Mouse (Mus musculus) MEL (cell line): ENCODE measurements around the gene Eaf1. TPM values are rescaled to one million over a fixed set of nuclear protein-coding genes. Genes with fewer than 3 reads are reported as not detected.

Source experiments
- DNase-seq: peaks from one replicate; pipeline ENCODE4 v3.0.0; 2011; ENCODE audit warnings: low read depth, low spot score
- H3K27ac ChIP-seq: 2 replicates; pipeline ENCODE4 v1.5.1; 2012; ENCODE audit warnings: low read depth, mild to moderate bottlenecking, control low read depth, low read length, moderate library complexity; ENCODE audit not compliant: control insufficient read depth
- H3K27me3 ChIP-seq, 2 experiments: fragments of 150-350 bp in 1 of 2; sonication (generic) in 1 of 2; 2 replicates each; pipeline ENCODE4 v1.6.1; 2012; ENCODE audit warnings: low read length in 2 of 2, mild to moderate bottlenecking in 2 of 2, improper control_type of control experiment in 1 of 2, moderate library complexity in 1 of 2; ENCODE audit not compliant: insufficient read depth in 2 of 2, control insufficient read depth in 1 of 2
- H3K36me3 ChIP-seq, 2 experiments: 2 replicates each; pipeline ENCODE4 v1.6.1; 2012 to 2014; ENCODE audit warnings: low read length in 2 of 2, improper control_type of control experiment in 1 of 2, inconsistent platforms in 1 of 2, mild to moderate bottlenecking in 1 of 2; ENCODE audit not compliant: insufficient read depth in 2 of 2, control insufficient read depth in 1 of 2
- H3K4me1 ChIP-seq, 2 experiments: fragments of 150-350 bp in 1 of 2; sonication (generic) in 1 of 2; 2 replicates each; pipeline ENCODE4 v1.6.1; 2012; ENCODE audit warnings: low read length in 2 of 2, improper control_type of control experiment in 1 of 2, mild to moderate bottlenecking in 1 of 2; ENCODE audit not compliant: insufficient read depth in 2 of 2, control insufficient read depth in 1 of 2
- H3K4me3 ChIP-seq, 2 experiments: fragments of 150-350 bp in 1 of 2; sonication (generic) in 1 of 2; 2 replicates each; pipeline ENCODE4 v1.5.1; 2012; ENCODE audit warnings: low read depth in 2 of 2, low read length in 2 of 2, mild to moderate bottlenecking in 2 of 2, moderate library complexity in 2 of 2, control low read depth in 1 of 2, improper control_type of control experiment in 1 of 2; ENCODE audit not compliant: control insufficient read depth in 1 of 2, insufficient read depth in 1 of 2
- H3K79me2 ChIP-seq: 2 replicates; pipeline ENCODE4 v1.6.1; 2012; ENCODE audit warnings: mild to moderate bottlenecking, low read length, moderate library complexity; ENCODE audit not compliant: control insufficient read depth, poor library complexity, insufficient read depth
- H3K9ac ChIP-seq: 2 replicates; pipeline ENCODE4 v1.6.1; 2012; ENCODE audit warnings: low read depth, mild to moderate bottlenecking, control low read depth, low read length, moderate library complexity; ENCODE audit not compliant: control insufficient read depth, poor library complexity, severe bottlenecking
- H3K9me3 ChIP-seq: fragments of 150-350 bp; sonication (generic); replicated peaks from 2 replicates; pipeline ENCODE4 v1.6.1; 2012; ENCODE audit warnings: mild to moderate bottlenecking, low read length, improper control_type of control experiment, moderate library complexity; ENCODE audit not compliant: insufficient read depth
- E2F4 ChIP-seq: IDR thresholded peaks from 2 replicates; pipeline ENCODE4 v1.6.1; 2011; ENCODE audit warnings: low read depth, low read length, improper control_type of control experiment, borderline replicate concordance
- EP300 ChIP-seq, 2 experiments: IDR thresholded peaks; 2 replicates each; pipeline ENCODE4 v1.6.1; 2011; ENCODE audit warnings: improper control_type of control experiment in 2 of 2, low read length in 2 of 2, low read depth in 1 of 2, mild to moderate bottlenecking in 1 of 2
- ETS1 ChIP-seq: IDR thresholded peaks from 2 replicates; pipeline ENCODE4 v1.6.1; 2012; ENCODE audit warnings: low read depth, mild to moderate bottlenecking, inconsistent platforms, low read length, improper control_type of control experiment, moderate library complexity
- GATA1 ChIP-seq: IDR thresholded peaks from 2 replicates; pipeline ENCODE4 v1.6.1; 2011; ENCODE audit warnings: low read depth, low read length, improper control_type of control experiment
- HCFC1 ChIP-seq: IDR thresholded peaks from 2 replicates; pipeline ENCODE4 v1.6.1; 2012; ENCODE audit warnings: low read depth, mild to moderate bottlenecking, inconsistent platforms, low read length, improper control_type of control experiment, moderate library complexity
- JUND ChIP-seq: IDR thresholded peaks from 2 replicates; pipeline ENCODE4 v1.6.1; 2011; ENCODE audit warnings: low read depth, mild to moderate bottlenecking, improper control_type of control experiment, low read length
- KAT2A ChIP-seq: conservative IDR thresholded peaks from 2 replicates; pipeline ENCODE4 v1.6.1; 2012; ENCODE audit warnings: low read depth, low read length, improper control_type of control experiment, inconsistent platforms
- MAFK ChIP-seq: IDR thresholded peaks from 2 replicates; pipeline ENCODE4 v1.6.1; 2011; ENCODE audit warnings: low read depth, mild to moderate bottlenecking, low read length, improper control_type of control experiment, borderline replicate concordance
- MAX ChIP-seq: IDR thresholded peaks from 2 replicates; pipeline ENCODE4 v1.6.1; 2011; ENCODE audit warnings: low read length, improper control_type of control experiment
- MAZ ChIP-seq: IDR thresholded peaks from 2 replicates; pipeline ENCODE4 v1.6.1; 2012; ENCODE audit warnings: low read depth, mild to moderate bottlenecking, inconsistent platforms, low read length, improper control_type of control experiment
- MXI1 ChIP-seq: IDR thresholded peaks from 2 replicates; pipeline ENCODE4 v1.6.1; 2011; ENCODE audit warnings: mild to moderate bottlenecking, low read depth, low read length, improper control_type of control experiment
- POLR2A ChIP-seq, 2 experiments: IDR thresholded peaks; 2 replicates each; pipeline ENCODE4 v1.6.1; 2011 to 2012; ENCODE audit warnings: low read length in 2 of 2, mild to moderate bottlenecking in 2 of 2, control low read depth in 1 of 2, improper control_type of control experiment in 1 of 2, low read depth in 1 of 2, moderate library complexity in 1 of 2; ENCODE audit not compliant: control insufficient read depth in 1 of 2, insufficient read depth in 1 of 2, poor library complexity in 1 of 2
- POLR2AphosphoS5 ChIP-seq: IDR thresholded peaks from 2 replicates; pipeline ENCODE4 v1.6.1; 2012; ENCODE audit warnings: low read depth, borderline replicate concordance, mild to moderate bottlenecking, inconsistent platforms, low read length, moderate library complexity, mixed read lengths
- SIN3A ChIP-seq: IDR thresholded peaks from 2 replicates; pipeline ENCODE4 v1.6.1; 2012; ENCODE audit warnings: low read length, improper control_type of control experiment, inconsistent platforms
- SMC3 ChIP-seq: IDR thresholded peaks from 2 replicates; pipeline ENCODE4 v1.6.1; 2011; ENCODE audit warnings: low read depth, low read length, improper control_type of control experiment
- TBP ChIP-seq: IDR thresholded peaks from 2 replicates; pipeline ENCODE4 v1.8.0; 2011; ENCODE audit warnings: low read depth, low read length, improper control_type of control experiment
- TCF12 ChIP-seq: IDR thresholded peaks from 2 replicates; pipeline ENCODE4 v1.6.1; 2014; ENCODE audit warnings: low read depth, mild to moderate bottlenecking, inconsistent platforms, low read length, improper control_type of control experiment, moderate library complexity
- USF1 ChIP-seq: IDR thresholded peaks from 2 replicates; pipeline ENCODE4 v1.6.1; 2014; ENCODE audit warnings: low read depth, mild to moderate bottlenecking, inconsistent platforms, low read length, improper control_type of control experiment, moderate library complexity
- ZKSCAN1 ChIP-seq: IDR thresholded peaks from 2 replicates; pipeline ENCODE4 v1.6.1; 2012; ENCODE audit warnings: low read depth, mild to moderate bottlenecking, inconsistent platforms, low read length, improper control_type of control experiment, moderate library complexity
- ZMIZ1 ChIP-seq: IDR thresholded peaks from 2 replicates; pipeline ENCODE4 v1.6.1; 2012; ENCODE audit warnings: low read depth, mild to moderate bottlenecking, inconsistent platforms, low read length, improper control_type of control experiment, moderate library complexity
- ZNF384 ChIP-seq: IDR thresholded peaks from 2 replicates; pipeline ENCODE4 v1.6.1; 2012; ENCODE audit warnings: low read depth, mild to moderate bottlenecking, inconsistent platforms, low read length, improper control_type of control experiment
- polyA plus RNA-seq, 2 experiments: library from polyadenylated mRNA; stranded (reverse) in 1 of 2; unstranded in 1 of 2; fragments of >175 nt in 1 of 2; fragments of >200 nt in 1 of 2; gene quantifications; 2 replicates each; pipeline versions ENCODE4 v1.2.1 to v1.2.4; 2012; ENCODE audit warnings: low replicate concordance in 2 of 2, low read depth in 1 of 2; ENCODE audit not compliant: insufficient read length in 2 of 2, insufficient read depth in 1 of 2, missing spikeins in 1 of 2
- total RNA-seq: library from RNA; depleted of rRNA; stranded (reverse); fragments of 300-350 nt; gene quantifications from 2 replicates; pipeline ENCODE4 v1.2.3, GENCODE M21; 2012

Eaf1 gene
- total and polyA plus RNA-seq, 3 experiments = 50.6 to 67.2 TPM; not detected in 1

- TF ChIP-seq ZKSCAN1 (no peak), MXI1 (no peak), MAX (no peak), E2F4 (no peak), USF1 (no peak), SIN3A (no peak), TCF12 (no peak), ZNF384 (no peak), MAZ (no peak), MAFK (no peak), HCFC1 (no peak), KAT2A (no peak), POLR2A (IDR thresholded peaks at IDR 0.05; ENCODE audit: control insufficient read depth in 1 of 2, insufficient read depth in 1 of 2, low read depth in 1 of 2, low read length in 2 of 2, poor library complexity in 1 of 2) (no peak), TBP (no peak), EP300 (IDR thresholded peaks at IDR 0.05; ENCODE audit: low read depth in 1 of 2, low read length in 2 of 2) (no peak), SMC3 (no peak), ZMIZ1 (no peak), POLR2AphosphoS5 (no peak), JUND (no peak), ETS1 (no peak)
- TF ChIP-seq, all 39 proteins: peak for 0
- peaks cover 2 to 46% of the 10 kb centered on the region in 2 experiments; a peak in 3 of 4 replicates for H3K36me3 ChIP-seq
- peaks cover 8% of the 10 kb centered on the region; the same call in 1 of the 2 replicates for H3K79me2 ChIP-seq
- H3K4me1 ChIP-seq = peaks cover 0 to 2% of the 10 kb centered on the region in 2 experiments; a peak in 1 of 4 replicates
- no peaks in the 10 kb centered on the region for H3K27me3 ChIP-seq
- no peak overlapping the region for H3K9ac ChIP-seq
- no peak for DNase-seq
- no peaks in the 10 kb centered on the region for H3K9me3 ChIP-seq
- H3K27ac ChIP-seq = no peak overlapping the region
- H3K4me3 ChIP-seq = no peak overlapping the region
Observed at GRCm38 (mm10) chr14:31503406-31503805, 9.2 kb downstream of the Eaf1 start.

GRCm38 (mm10) chr14:31506456-31506855, 12.3 kb downstream of the Eaf1 start:
- H3K27ac ChIP-seq = no peak overlapping the region
- no peak overlapping the region for H3K9ac ChIP-seq
- TF ChIP-seq E2F4 (no peak), ZMIZ1 (no peak), GATA1 (no peak), MXI1 (no peak), EP300 (IDR thresholded peaks at IDR 0.05; ENCODE audit: low read depth in 1 of 2, low read length in 2 of 2) (no peak), ZNF384 (no peak), ETS1 (no peak)
- H3K36me3 ChIP-seq = peaks cover 0 to 51% of the 10 kb centered on the region in 2 experiments; a peak in 2 of 4 replicates
- H3K9me3 ChIP-seq = no peaks in the 10 kb centered on the region
- H3K4me1 ChIP-seq = no peaks in the 10 kb centered on the region
- no peak overlapping the region for H3K4me3 ChIP-seq
- H3K27me3 ChIP-seq = no peaks in the 10 kb centered on the region
- no peak for DNase-seq
- no peaks in the 10 kb centered on the region for H3K79me2 ChIP-seq
